Mouse (Mus musculus): ENCODE data around the gene Gm11549.

Gm11549 gene

DNA sequence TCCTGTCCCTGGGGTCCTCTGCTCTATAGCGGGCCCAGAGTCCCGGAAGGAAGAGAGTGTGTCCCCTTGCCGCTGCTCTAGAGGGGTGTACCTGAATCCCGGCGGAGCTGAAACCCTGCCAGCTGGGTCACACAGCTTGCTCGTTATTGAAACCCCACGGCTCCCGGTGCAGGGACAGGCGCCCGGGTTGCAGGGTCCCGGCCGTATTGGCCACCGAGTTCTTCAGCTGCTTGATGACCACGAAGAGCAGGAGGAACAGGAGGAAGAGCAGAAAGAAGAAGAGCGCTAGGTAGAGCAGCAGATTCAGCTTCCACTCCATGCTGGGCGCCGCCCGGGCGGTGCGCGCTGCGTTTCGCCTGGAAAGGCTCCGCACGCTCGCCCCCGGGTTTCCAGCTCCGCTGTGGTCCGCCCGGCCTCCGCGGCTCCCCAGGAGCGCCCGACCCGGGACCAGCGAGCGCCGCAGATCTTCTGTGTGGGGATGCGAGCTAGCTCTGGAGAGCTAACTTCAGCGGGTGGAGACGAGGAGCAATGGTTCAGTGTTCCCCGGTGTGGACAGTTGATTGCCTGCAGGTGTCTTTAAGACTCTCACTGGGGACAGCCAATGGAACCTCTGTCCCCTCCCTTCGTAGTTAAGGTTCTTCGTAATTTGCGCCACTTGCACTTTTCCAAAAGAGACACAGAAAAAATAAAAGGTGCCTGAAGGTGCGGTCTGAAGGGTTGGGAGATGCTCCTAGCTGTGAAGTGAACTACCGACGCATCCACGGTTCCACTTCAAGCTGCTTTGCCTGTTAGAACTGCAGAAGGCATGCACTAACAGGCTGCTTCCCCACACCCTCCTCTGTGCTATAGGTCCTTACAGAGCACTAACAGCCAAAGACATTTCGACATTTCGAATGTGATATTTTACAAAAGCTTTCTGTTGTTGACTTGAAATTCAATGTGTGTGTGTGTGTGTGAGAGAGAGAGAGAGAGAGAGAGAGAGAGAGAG is at the start of gene Gm11549:
Gene Gm11549, minus strand, starts transcription at position 741 of the 988 bp plus-strand sequence.
- in situ Hi-C loops (cut with MboI; ENCODE audit: low sequenced_read_pairs) = no loop called here

DNA sequence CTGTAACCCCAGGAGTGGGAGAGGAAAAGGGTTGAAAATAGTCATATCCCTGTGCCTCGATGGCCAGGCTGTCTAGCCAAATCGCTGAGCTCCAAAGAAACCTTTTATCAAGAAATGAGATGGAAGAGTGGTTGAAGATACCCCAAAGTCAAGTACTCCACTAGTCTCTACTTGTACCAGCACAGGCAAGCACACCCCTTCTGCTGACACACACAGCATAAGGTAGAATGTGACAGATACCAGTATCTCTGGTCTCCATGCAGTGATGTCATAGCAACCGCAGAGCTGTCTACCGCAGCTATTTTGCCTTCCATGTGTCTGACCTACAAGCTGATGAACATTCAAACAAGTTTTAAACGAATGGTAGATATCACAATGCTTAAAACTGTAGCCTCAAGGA is 48.2 kb upstream of the Gm11549 start:
- in situ Hi-C loops (cut with MboI; ENCODE audit: low sequenced_read_pairs) = no loop called here

DNA sequence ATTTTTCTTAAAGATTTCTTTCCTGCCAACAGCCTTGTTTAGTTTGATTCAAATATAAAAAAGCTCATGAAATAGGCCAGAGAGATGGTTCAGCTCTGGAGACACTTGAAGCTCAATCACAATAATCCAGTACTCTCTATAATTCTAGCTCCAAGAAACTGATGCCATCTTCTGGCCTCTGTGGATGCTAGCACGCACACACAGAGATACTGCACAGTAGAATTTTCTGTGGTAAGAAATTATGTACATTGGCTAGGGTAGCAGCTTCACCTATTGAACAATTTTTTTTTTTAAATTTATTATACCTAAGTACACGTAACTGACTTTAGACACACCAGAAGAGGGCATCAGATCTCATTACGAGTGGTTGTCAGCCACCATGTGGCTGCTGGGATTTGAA is 42.1 kb upstream of the Gm11549 start:
- in situ Hi-C loops (cut with MboI; ENCODE audit: low sequenced_read_pairs) = no loop called here

DNA sequence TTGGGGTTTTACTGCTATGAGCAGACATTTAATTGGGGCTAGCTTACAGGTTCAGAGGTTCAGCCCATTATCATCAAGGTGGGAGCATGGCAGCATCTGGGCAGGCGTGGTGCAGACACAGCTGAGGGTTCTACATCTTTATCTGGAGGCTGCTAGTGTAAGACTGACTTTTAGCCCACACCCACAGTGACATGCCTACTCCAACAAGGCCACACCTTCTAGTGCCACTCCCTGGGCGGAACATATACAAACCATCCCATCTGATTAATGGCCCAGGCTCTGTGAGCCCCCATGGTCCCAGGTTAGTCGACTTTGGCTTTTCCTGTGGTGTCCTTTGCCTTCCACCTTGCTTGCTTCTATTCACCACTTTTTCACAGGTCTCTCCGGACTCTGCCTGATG is 38.0 kb upstream of the Gm11549 start:
- in situ Hi-C loops (cut with MboI; ENCODE audit: low sequenced_read_pairs) = no loop called here

DNA sequence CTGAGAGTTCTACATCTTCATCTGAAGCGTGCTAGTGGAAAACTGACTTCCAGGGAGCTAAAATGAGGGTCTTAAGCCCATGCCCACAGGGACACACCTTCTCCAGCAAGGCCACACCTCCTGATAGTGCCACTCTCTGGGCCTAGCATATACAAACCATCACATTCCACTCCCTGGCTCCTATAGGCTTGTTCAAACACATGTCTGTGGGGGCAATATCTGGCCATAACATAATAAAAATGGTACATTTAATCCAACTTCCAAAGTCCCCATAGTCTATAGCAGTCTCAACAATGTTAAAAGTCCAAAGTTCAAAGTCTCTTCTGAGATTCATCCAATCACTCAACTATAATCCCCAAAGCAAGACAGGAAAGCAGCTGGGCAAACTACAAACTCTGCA is 36.0 kb upstream of the Gm11549 start:
- in situ Hi-C loops (cut with MboI; ENCODE audit: low sequenced_read_pairs) = no loop called here

DNA sequence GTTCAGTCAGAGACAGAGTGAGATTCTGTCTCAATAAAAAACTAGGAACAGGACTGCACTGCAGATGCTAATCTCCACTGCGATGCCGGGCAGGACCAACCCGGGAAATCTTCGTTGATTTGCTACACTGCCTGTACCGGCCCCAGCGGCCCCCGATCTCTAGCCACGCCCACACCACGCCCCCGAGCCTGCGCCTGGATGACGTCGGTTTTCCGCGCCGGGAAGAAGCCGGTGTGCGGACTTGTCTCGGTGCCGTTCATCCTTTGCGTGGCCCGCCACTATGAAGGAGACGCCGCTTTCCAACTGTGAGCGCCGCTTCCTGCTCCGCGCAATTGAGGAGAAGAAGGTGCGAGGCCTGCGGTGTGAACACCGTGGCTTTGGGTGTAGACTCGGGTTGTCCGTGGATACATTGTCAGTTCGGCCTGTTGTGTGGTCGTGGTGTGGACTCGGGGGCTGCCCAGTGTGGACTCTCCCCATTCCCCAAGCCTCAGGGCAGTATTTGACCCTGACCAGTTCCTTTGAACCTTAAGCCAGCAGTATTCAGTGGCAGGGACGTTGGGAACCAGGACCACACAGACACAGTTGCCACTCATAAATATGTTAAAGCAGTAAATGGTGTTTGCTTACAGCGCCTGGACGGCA is 30.9 kb upstream of the Gm11549 start, which contains the start of gene Exosc9:
Gene Exosc9, plus strand, starts transcription at position 201 of the 642 bp plus-strand sequence.
- in situ Hi-C loops (cut with MboI; ENCODE audit: low sequenced_read_pairs) = no loop called here

DNA sequence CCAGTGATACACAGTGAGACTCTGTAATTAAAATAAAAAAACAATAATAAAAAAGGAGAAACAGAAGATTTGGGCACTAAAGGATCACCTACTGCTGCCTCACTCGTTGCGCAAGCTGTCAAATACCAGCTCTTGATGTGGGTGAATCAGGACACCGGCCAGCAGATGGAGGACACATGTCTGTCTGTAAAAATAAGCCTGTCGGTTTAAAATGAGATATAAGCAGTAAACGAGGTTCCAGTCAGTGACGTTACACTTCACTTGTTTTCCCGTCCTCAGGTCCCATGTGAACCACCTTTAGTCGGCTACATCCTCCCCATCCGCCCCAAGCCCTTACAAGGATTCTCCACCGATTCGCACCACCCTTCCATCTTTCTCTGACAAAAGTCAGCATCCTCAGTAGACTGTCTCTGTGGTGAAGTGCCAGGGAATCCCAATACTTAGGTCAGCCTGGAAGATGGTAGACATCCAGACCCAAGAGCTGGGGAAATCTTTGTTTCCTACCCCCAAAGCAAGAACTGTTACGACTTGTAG is 30.3 kb upstream of the Gm11549 start:
- in situ Hi-C loops (cut with MboI; ENCODE audit: low sequenced_read_pairs) = no loop called here

DNA sequence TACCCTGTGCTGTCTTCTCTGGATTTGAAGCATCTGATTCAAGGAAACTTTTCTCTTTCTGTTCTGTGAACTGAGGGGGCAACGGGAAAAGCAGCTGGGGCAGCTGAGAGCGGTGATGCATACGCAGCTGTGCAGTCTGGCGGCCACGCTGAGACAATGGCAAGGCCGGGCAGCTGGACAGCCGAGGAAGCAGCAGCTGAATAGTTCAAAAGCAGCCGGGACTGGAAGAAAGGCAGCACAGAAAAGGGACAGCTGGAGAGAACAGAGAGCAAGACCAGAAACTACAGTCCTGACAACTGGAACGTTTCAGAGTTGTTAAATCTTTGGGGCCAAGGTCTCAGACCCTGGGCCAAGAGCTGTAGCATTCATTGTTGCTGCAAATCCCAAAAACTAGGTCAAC is 29.7 kb upstream of the Gm11549 start:
- in situ Hi-C loops (cut with MboI; ENCODE audit: low sequenced_read_pairs) = no loop called here

DNA sequence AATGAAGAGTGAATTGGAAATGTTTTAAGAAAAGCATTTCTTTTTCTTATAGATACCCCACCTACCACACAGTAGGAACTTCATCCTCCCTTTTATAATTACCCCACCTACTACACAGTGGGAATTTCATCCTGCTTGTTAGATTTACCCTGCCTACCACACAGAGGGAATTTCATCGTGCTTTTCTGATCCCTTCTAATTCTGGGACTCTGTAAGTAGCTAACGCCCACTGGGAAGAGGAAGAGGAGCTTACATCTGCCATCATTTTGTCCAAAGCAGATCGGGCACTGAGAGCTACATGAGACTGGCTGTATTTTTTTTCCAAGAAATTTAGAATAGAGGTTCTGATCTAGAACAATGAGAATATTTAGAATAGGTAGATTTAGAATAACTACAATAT is 23.3 kb upstream of the Gm11549 start:
- in situ Hi-C loops (cut with MboI; ENCODE audit: low sequenced_read_pairs) = no loop called here

DNA sequence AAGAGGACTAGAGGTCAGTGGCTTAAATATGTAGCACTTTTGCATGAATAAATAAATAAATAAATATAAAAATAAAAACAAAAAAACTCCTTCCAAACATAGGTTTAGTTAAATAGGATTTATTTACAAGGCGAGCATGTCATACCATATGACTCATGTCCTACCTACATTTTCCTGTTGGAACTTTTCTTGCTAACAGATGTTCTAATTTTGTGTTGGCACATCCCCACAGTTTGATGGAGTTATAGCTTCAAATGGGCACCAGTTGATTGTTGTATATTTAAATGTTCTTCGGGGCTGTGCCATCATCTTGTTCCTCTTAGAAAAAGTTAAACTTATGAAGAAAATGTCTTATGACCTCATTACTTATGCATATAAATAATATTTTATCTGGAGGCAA is 19.8 kb upstream of the Gm11549 start:
- in situ Hi-C loops (cut with MboI; ENCODE audit: low sequenced_read_pairs) = no loop called here

DNA sequence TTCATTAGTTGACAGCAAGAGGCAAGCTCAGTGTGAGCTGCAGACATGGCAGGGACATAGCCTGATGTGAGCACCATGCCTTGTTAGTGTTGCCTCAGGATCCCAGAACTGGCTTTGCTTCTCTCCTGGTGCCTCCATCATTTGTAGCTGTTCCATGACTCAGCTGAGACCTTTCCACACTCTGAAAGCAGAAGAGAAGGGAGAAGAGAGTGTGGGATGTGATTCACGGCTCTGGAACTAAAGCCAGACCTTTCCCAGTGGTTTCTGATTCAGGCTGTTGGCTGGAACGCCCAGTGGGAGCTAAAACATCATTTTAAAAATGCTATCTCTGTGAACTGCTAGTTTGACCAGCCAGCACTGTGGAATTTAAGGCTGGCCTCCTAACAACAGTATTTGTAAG is 19.1 kb upstream of the Gm11549 start:
- in situ Hi-C loops (cut with MboI; ENCODE audit: low sequenced_read_pairs) = no loop called here

DNA sequence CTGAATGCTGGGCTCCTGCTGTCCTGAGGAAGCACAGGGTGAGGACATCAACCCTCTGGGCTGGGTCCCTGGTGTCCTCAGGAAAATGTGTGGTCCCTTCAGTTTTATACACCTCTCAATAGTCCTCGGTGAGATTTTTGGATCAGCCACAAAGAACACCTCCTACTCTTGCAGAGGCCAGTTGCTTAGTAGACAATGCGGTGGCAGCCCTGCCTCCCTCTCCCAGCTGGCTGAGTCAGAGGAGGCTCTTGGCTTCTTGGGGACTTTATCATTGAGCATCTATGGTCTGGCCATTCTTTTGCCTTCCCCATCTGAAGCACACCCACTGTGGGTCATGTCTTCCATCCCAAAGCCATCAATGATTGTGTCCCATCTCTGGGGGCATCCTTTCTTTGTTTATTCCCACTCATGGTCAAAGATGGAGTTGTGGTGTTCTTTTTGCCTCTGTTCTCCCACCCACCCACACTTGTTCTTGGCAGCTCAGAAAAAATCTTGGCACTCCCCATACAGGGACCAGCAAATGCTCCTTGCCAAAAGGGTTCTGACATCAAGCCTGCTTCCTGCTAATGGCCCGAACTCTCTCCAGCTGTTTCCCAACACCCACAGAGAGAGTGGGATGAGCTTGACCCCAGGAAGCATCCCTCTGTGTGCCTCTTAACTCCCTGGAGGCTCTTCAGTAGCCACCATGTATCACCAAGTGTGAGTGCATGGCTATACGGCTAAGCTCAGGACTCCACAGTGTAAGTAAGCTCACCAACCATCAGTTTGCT is 16.3 kb upstream of the Gm11549 start:
- in situ Hi-C loops (cut with MboI; ENCODE audit: low sequenced_read_pairs) = no loop called here

DNA sequence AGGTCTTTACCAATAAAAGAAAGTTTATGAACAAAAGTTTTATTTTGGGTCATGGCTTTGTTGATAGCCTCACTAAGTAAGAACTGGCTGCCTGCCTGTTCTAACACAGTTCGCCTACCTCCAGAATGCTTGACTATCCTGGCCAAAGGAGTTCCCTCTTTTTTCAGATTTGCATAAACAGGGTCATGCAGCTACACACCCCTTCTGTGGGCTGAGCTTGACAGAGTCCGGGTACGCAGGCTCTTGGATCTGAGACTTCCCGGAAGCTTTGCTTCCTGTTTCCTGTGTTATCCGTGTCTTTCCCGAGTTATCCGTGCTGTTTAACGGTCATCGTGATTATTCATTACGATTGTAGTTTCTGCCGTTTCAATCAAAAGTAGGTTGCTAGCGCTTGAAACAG is 14.4 kb upstream of the Gm11549 start:
- in situ Hi-C loops (cut with MboI; ENCODE audit: low sequenced_read_pairs) = no loop called here

DNA sequence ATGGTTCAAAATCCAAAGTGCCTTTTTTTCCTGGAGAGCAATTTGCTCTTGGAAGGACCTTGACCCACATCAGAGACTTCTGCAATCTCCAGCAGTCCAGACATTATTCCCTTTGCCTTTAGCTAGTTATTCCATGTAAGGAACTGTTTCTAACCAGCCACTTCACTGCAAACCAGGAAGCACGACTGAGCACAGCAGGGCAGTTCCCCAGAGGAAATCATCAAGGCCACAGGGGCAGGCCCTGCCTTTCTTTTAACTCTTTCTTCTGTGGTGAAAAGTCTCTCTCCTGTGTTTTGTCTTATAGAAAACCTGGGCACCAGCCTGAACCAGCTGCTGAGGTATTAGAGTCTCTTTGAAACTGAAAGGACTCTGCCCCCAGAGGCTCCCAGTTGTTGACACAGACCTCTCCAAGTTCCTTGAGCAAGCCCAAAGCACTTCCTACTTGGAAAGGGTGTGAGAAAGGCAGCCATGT is 11.6 kb upstream of the Gm11549 start:
- in situ Hi-C loops (cut with MboI; ENCODE audit: low sequenced_read_pairs) = no loop called here

DNA sequence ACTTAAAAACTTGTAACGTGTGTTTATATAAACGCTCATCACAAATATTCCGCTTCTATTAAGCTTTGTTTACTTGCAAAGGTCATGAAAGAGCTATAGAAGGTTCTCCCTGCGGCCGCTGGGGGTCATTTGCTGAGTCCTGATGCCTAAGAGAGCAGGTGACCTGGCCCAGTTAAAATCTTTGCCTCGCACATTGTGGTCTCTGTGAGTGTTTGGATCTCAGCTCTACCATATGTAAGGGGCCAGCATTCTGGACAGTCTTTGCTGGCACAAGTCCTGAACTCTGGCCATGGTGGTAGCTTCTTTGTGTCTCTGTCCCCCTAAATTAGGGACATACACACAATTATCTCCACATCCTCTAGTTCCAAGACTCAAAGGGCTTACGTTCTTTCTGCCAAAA is 11.1 kb upstream of the Gm11549 start:
- in situ Hi-C loops (cut with MboI; ENCODE audit: low sequenced_read_pairs) = no loop called here

DNA sequence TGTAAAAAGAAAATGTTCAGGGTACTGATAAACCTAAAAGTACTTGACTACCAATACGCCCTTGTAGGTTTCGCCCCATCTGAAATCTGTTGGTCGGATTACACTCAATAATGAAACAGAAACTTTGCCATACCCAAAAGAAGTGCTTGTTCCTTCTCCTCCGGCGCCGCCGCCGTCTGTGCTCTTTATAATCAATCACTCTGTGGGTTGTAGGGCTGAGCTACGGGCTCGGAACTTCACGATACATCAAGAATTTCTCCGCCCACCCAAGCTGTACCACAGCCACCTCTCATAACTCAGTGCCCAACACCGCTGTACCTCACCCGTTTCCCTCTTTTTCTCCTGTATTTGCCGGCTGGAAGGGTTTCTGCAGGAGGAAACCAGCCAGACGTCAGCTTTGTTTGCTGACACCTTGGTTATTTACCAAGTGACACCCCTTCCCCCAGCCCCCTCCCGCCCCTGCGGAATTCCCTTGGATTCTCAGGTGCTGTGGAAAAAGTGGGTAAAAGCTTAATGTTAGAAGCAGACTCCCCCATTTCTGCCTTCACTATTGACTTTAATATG is 10.4 kb upstream of the Gm11549 start:
- in situ Hi-C loops (cut with MboI; ENCODE audit: low sequenced_read_pairs) = no loop called here

DNA sequence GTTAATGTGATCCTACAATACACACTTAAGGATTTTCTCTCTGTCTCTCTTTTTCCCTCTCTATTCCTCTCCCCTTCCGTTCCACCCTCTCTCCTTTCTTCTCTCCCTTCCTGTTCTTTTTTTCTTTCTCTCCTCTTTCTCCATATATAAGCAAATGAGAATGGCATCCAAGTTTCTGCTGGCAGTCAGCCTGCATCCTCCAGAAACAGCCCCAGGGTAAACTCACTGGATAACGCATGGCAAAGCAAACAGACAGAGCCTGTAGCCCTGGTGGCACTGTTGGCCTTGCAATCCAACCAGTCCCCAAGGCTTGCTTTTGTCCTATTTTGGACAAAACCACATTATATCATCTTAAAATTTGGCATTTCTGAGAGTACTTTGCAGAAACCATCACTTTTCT is 9.6 kb upstream of the Gm11549 start:
- in situ Hi-C loops (cut with MboI; ENCODE audit: low sequenced_read_pairs) = no loop called here

DNA sequence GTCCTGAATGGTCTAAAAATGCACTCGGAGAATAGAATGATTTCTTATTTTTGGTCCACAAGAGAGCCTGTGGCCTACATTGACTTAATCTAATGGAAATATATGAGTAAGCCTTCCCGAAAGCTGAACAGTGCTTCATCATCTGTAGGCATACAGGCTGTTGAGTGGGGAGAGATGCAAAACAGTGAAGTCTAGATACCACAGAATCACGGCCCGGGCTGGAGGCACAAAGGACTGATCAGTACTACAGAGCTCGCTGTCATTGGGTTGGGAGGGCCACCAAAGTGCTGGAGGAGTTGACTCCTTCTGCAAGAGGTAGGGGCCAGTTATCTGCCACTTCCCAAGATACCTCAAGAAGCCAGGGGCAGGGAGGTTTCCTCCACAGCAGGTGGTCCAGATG is 9.2 kb upstream of the Gm11549 start:
- in situ Hi-C loops (cut with MboI; ENCODE audit: low sequenced_read_pairs) = no loop called here

DNA sequence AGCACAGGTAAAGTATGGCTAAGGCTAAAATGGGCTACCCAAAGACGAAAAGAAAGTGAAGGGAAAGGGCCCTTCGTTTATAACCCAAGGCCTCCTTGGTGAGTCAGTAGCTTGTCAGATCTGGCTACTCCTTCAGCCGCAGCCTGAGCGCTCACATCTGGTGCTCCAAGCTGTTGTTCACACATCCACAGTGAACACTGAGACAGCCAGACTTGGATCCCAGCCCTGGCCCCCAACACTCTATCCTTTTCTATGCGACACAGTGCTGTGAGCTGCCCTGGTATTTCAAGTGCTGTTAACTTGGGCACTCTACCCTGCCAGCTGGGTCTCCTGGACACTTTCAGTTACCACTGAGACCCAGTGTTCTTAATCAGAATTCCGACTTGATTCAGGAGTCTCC is 8.7 kb upstream of the Gm11549 start:
- in situ Hi-C loops (cut with MboI; ENCODE audit: low sequenced_read_pairs) = no loop called here

DNA sequence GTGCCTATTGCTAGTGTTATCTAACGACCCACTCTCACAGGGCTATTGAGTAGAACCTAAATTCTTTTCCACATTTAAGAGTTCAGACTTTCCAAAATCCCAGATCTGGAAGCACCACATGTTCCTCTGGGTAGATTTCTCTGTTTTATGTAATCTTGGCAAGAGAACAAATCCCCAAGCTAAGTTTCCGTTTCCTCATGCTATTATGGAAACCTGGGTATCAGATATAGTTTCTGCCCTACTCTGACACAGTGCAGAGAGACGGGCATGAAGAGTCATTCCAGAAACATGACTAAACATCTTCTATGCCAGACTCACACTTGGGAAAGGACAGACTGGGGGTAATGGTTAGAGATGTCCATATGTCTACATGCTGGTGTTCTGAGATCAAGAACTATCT is 2.9 kb upstream of the Gm11549 start:
- in situ Hi-C loops (cut with MboI; ENCODE audit: low sequenced_read_pairs) = no loop called here

DNA sequence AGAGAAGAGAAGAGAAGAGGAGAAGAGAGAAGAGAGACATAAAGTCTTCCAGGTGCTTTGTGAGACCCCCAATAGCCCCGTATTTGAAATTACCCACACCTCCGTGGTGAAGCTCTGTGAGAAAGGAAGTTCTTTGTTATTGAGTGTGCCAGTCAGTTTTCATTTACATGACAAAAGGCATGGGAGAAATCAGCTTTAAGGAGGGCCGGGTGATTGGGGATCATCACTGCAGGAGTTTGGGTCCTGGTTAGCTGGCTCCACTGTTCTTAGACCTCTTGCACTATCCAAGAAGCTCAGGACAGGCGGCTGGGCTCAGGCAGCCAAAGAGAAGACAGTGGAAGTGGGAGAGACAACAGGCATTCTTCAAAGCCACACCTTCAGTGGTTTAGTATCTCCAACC is 524 bp upstream of the Gm11549 start:
- in situ Hi-C loops (cut with MboI; ENCODE audit: low sequenced_read_pairs) = no loop called here
